Mouse (Mus musculus) heart, embryonic 13.5 days (tissue): ENCODE results near the gene Tmem72. TPM values are rescaled to one million over a fixed set of nuclear protein-coding genes. Genes with fewer than 3 reads are reported as not detected.

Experiments
- ATAC-seq: fragments of 200-750 bp; cut with Nextera tagmentation; 2 replicates; pipeline ENCODE4 v1.8.0; 2017; ENCODE audit warnings: moderate TSS enrichment; ENCODE audit not compliant: insufficient number of reproducible peaks, low FRiP score, low TSS enrichment; ENCODE audit errors: extremely low read depth
- H3K27ac ChIP-seq: fragments of 300-500 bp; sonication (generic); replicated peaks from 2 replicates; pipeline ENCODE4 v1.5.1; 2015; ENCODE audit warnings: moderate library complexity, mild to moderate bottlenecking, inconsistent platforms
- H3K27me3 ChIP-seq: fragments of 300-500 bp; sonication (generic); replicated peaks from 2 replicates; pipeline ENCODE4 v1.6.1; 2015; ENCODE audit warnings: mild to moderate bottlenecking, inconsistent platforms
- H3K36me3 ChIP-seq: fragments of 300-500 bp; sonication (generic); 2 replicates; pipeline ENCODE4 v1.6.1; 2015; ENCODE audit warnings: mild to moderate bottlenecking, inconsistent platforms
- H3K4me1 ChIP-seq: fragments of 300-500 bp; sonication (generic); 2 replicates; pipeline ENCODE4 v1.6.1; 2015; ENCODE audit warnings: inconsistent platforms
- H3K4me2 ChIP-seq: fragments of 300-500 bp; sonication (generic); 2 replicates; pipeline ENCODE4 v1.6.1; 2015; ENCODE audit warnings: inconsistent platforms, mild to moderate bottlenecking, moderate library complexity
- H3K4me3 ChIP-seq: fragments of 300-500 bp; sonication (generic); 2 replicates; pipeline ENCODE4 v1.5.1; 2015; ENCODE audit warnings: moderate library complexity, mild to moderate bottlenecking, inconsistent platforms
- H3K9ac ChIP-seq: fragments of 300-500 bp; sonication (generic); 2 replicates; pipeline ENCODE4 v1.6.1; 2015; ENCODE audit warnings: inconsistent platforms, mild to moderate bottlenecking, moderate library complexity
- H3K9me3 ChIP-seq: fragments of 300-500 bp; sonication (generic); 2 replicates; pipeline ENCODE4 v1.6.1; 2016; ENCODE audit warnings: inconsistent platforms
- WGBS: fragments of 180-500 bp; shearing (Covaris S2); methylation state at CpG from one replicate; pipeline ENCODE4 v1.1.7; 2015; ENCODE audit warnings: mixed read lengths; 5-methylcytosine and 5-hydroxymethylcytosine counted together
- polyA plus RNA-seq: library from polyadenylated mRNA; unstranded; fragments of >200 nt; fragmentation: Nextera tagmentation; extraction: Ambion mirVana; gene quantifications from 2 replicates; pipeline ENCODE4 v1.2.1, GENCODE M21; 2015

Gene Tmem72
- polyA plus RNA-seq, 1 experiment from 2014 or later, result 0.04 TPM

GRCm38 (mm10) chr6:116667382-116667781, 49.3 kb downstream of the Tmem72 start:
- H3K4me1 ChIP-seq, result peaks cover 37% of the 10 kb centered on the region
- no peak overlapping the region for H3K27ac ChIP-seq
- H3K4me3 ChIP-seq, result no peak overlapping the region
- no peaks in the 10 kb centered on the region for H3K9me3 ChIP-seq
- 67% methylated on average over 3 of the region's 3 CpGs for WGBS
- ATAC-seq, result no peak
- no peaks in the 10 kb centered on the region for H3K36me3 ChIP-seq
- H3K27me3 ChIP-seq, result peaks cover 19% of the 10 kb centered on the region; the same call in 1 of the 2 replicates
- H3K9ac ChIP-seq, result no peak overlapping the region
- no peak overlapping the region for H3K4me2 ChIP-seq

GRCm38 (mm10) chr6:116666892-116667291, 49.8 kb downstream of the Tmem72 start:
- Histone ChIP-seq H3K9ac (no peak overlapping the region), H3K36me3 (no peaks in the 10 kb centered on the region), H3K4me3 (no peak overlapping the region), H3K9me3 (no peaks in the 10 kb centered on the region), H3K27ac (no peak overlapping the region), H3K4me1 (peaks cover 34% of the 10 kb centered on the region), H3K4me2 (no peak overlapping the region), H3K27me3 (peaks cover 14% of the 10 kb centered on the region; the same call in 1 of the 2 replicates)
- ATAC-seq, result no peak
- WGBS, result 70% methylated on average over 3 of the region's 3 CpGs

- H3K36me3 ChIP-seq, result no peaks in the 10 kb centered on the region
- no peak overlapping the region for H3K4me2 ChIP-seq
- H3K27ac ChIP-seq, result no peak overlapping the region
- 84% methylated on average over 12 of the region's 12 CpGs for WGBS
- H3K4me3 ChIP-seq, result no peak overlapping the region
- H3K9ac ChIP-seq, result no peak overlapping the region
- no peak for ATAC-seq
- peaks cover 27% of the 10 kb centered on the region for H3K4me1 ChIP-seq
- no peaks in the 10 kb centered on the region for H3K9me3 ChIP-seq
- H3K27me3 ChIP-seq, result peaks cover 8% of the 10 kb centered on the region; the same call in 1 of the 2 replicates
Measured at GRCm38 (mm10) chr6:116666085-116666750, 50.5 kb downstream of the Tmem72 start.

GRCm38 (mm10) chr6:116664830-116665229, 51.9 kb downstream of the Tmem72 start:
- no peak for ATAC-seq
- H3K4me3 ChIP-seq, result no peak overlapping the region
- H3K4me1 ChIP-seq, result peaks cover 13% of the 10 kb centered on the region
- 73% methylated on average over 3 of the region's 3 CpGs for WGBS
- no peak overlapping the region for H3K27ac ChIP-seq
- H3K4me2 ChIP-seq, result no peak overlapping the region
- H3K27me3 ChIP-seq, result no peaks in the 10 kb centered on the region; the same call in 1 of the 2 replicates
- H3K36me3 ChIP-seq, result no peaks in the 10 kb centered on the region
- H3K9me3 ChIP-seq, result no peaks in the 10 kb centered on the region
- H3K9ac ChIP-seq, result no peak overlapping the region

GRCm38 (mm10) chr6:116664031-116664430, 52.7 kb downstream of the Tmem72 start:
- Histone ChIP-seq H3K9ac (no peak overlapping the region), H3K9me3 (no peaks in the 10 kb centered on the region), H3K4me2 (no peak overlapping the region), H3K4me1 (peaks cover 11% of the 10 kb centered on the region), H3K27me3 (no peaks in the 10 kb centered on the region; the same call in 1 of the 2 replicates), H3K27ac (no peak overlapping the region), H3K36me3 (no peaks in the 10 kb centered on the region), H3K4me3 (no peak overlapping the region)
- WGBS, result 74% methylated on average over 6 of the region's 6 CpGs
- no peak for ATAC-seq

GRCm38 (mm10) chr6:116663364-116663763, 53.3 kb downstream of the Tmem72 start:
- Histone ChIP-seq H3K9ac (no peak overlapping the region), H3K4me1 (peaks cover 11% of the 10 kb centered on the region), H3K27ac (no peak overlapping the region), H3K27me3 (no peaks in the 10 kb centered on the region), H3K36me3 (no peaks in the 10 kb centered on the region), H3K9me3 (no peaks in the 10 kb centered on the region), H3K4me3 (no peak overlapping the region), H3K4me2 (no peak overlapping the region)
- 76% methylated on average over 2 of the region's 2 CpGs for WGBS
- no peak for ATAC-seq

GRCm38 (mm10) chr6:116653684-116654454, 62.8 kb downstream of the Tmem72 start:
- H3K9me3 ChIP-seq, result no peaks in the 10 kb centered on the region
- no peak overlapping the region for H3K9ac ChIP-seq
- H3K4me3 ChIP-seq, result no peak overlapping the region
- 53% methylated on average over 9 of the region's 9 CpGs for WGBS
- peaks cover 43% of the 10 kb centered on the region for H3K4me1 ChIP-seq
- ATAC-seq, result no peak
- H3K27ac ChIP-seq, result no peak overlapping the region
- no peak overlapping the region for H3K4me2 ChIP-seq
- no peaks in the 10 kb centered on the region for H3K27me3 ChIP-seq
- H3K36me3 ChIP-seq, result no peaks in the 10 kb centered on the region

GRCm38 (mm10) chr6:116653191-116653590, 63.5 kb downstream of the Tmem72 start:
- Histone ChIP-seq H3K36me3 (no peaks in the 10 kb centered on the region), H3K27ac (no peak overlapping the region), H3K9me3 (no peaks in the 10 kb centered on the region), H3K4me1 (peaks cover 43% of the 10 kb centered on the region), H3K4me3 (no peak overlapping the region), H3K9ac (no peak overlapping the region), H3K4me2 (no peak overlapping the region), H3K27me3 (no peaks in the 10 kb centered on the region)
- no peak for ATAC-seq
- 60% methylated on average over 3 of the region's 3 CpGs for WGBS

GRCm38 (mm10) chr6:116651437-116652118, 65.1 kb downstream of the Tmem72 start:
- H3K4me2 ChIP-seq, result peak overlapping the region; percentile 62
- no peaks in the 10 kb centered on the region for H3K27me3 ChIP-seq
- 53% methylated on average over 20 of the region's 20 CpGs for WGBS
- peak overlapping the region; percentile 77 for H3K9ac ChIP-seq
- peak overlapping the region; percentile 43 for H3K4me3 ChIP-seq
- H3K27ac ChIP-seq, result peak overlapping the region; percentile 83
- no peaks in the 10 kb centered on the region for H3K36me3 ChIP-seq
- ATAC-seq, result no peak
- no peaks in the 10 kb centered on the region for H3K9me3 ChIP-seq
- H3K4me1 ChIP-seq, result peaks cover 43% of the 10 kb centered on the region

- Histone ChIP-seq H3K4me3 (peak within 1 kb of the TSS; percentile 43), H3K36me3 (no peaks in the 10 kb centered on the region), H3K27me3 (no peaks in the 10 kb centered on the region), H3K4me2 (peak within 1 kb of the TSS; percentile 62), H3K4me1 (peaks cover 46% of the 10 kb centered on the region), H3K9me3 (no peaks in the 10 kb centered on the region), H3K9ac (peak within 1 kb of the TSS; percentile 77), H3K27ac (peak within 1 kb of the TSS; percentile 83)
- 15% methylated on average over 6 of the region's 6 CpGs for WGBS
- ATAC-seq, result no peak
Measured at GRCm38 (mm10) chr6:116650406-116650805, 66.3 kb downstream of the Tmem72 start, which contains the start of gene Depp1. Depp1 (plus strand) TSS chr6:116650609.

GRCm38 (mm10) chr6:116649811-116650210, 66.9 kb downstream of the Tmem72 start:
- H3K4me1 ChIP-seq, result peaks cover 47% of the 10 kb centered on the region
- no peak overlapping the region for H3K4me3 ChIP-seq
- no peaks in the 10 kb centered on the region for H3K36me3 ChIP-seq
- peak overlapping the region; percentile 62; the same call in 1 of the 2 replicates for H3K4me2 ChIP-seq
- H3K27ac ChIP-seq, result peak overlapping the region; percentile 83
- H3K9ac ChIP-seq, result no peak overlapping the region; the same call in 1 of the 2 replicates
- H3K27me3 ChIP-seq, result no peaks in the 10 kb centered on the region
- H3K9me3 ChIP-seq, result no peaks in the 10 kb centered on the region
- WGBS, result 63% methylated on average over 7 of the region's 7 CpGs
- no peak for ATAC-seq
